Mouse (Mus musculus) lung, adult 2 months (tissue): ENCODE results near the gene Syngr4. TPM values are rescaled to one million over a fixed set of nuclear protein-coding genes. Genes with fewer than 3 reads are reported as not detected.
"Not testable (repeated sequence)": the region's sequence is repeated elsewhere in the genome, so short reads cannot be mapped to it uniquely, and the experiment has no call there.

Source experiments
- DNase-seq: peaks from one replicate; pipeline ENCODE4 v3.0.0; 2022
- H3K4me1 ChIP-seq: fragments of 200-500 bp; 2 replicates; pipeline ENCODE4 v1.6.1; 2011; ENCODE audit warnings: low read length; ENCODE audit not compliant: control insufficient read depth, insufficient read depth
- H3K4me3 ChIP-seq: fragments of 200-500 bp; replicated peaks from 2 replicates; pipeline ENCODE3; 2011; ENCODE audit warnings: low read depth, mild to moderate bottlenecking, control low read depth, low read length; ENCODE audit errors: extremely low read depth
- CTCF ChIP-seq: fragments of 200-500 bp; IDR thresholded peaks from 2 replicates; pipeline ENCODE4 v1.5.1; 2011; ENCODE audit warnings: mild to moderate bottlenecking, low read length, control low read depth; ENCODE audit not compliant: insufficient read depth
- POLR2A ChIP-seq: fragments of 200-500 bp; IDR thresholded peaks from 2 replicates; pipeline ENCODE4 v1.6.1; 2011; ENCODE audit warnings: low read depth, mild to moderate bottlenecking, control low read depth, low read length, borderline replicate concordance; ENCODE audit errors: extremely low read depth
- WGBS: fragments of 180-500 bp; shearing (Covaris S2); methylation state at CpG from one replicate; pipeline ENCODE4 v1.1.7; 2018; 5-methylcytosine and 5-hydroxymethylcytosine counted together
- polyA plus RNA-seq: library from polyadenylated mRNA; depleted of rRNA; stranded (reverse); fragments of >200 nt; gene quantifications from 2 replicates; pipeline ENCODE4 v1.2.3, GENCODE M21; 2012; rRNA removed

The Syngr4 gene
- polyA plus RNA-seq, result not detected in 2 replicates

- WGBS, result 1% methylated on average over 40 of the region's 40 CpGs
- DNase-seq, result peak; percentile 95
- H3K4me3 ChIP-seq, result peak within 1 kb of the TSS; percentile 69
- TF ChIP-seq POLR2A (peak; percentile 95; the same call in 1 of the 2 replicates), CTCF (no peak)
- H3K4me1 ChIP-seq, result 0 out of 2 replicates have a peak, but pooled peaks cover 3% of the 10 kb centered on the region
These were observed at the start of gene Syngr4, which contains the start of gene Tmem143 for GRCm38 (mm10) chr7:45896517-45897257. Gene Syngr4 (minus strand): TSS chr7:45896714. Gene Tmem143 (plus strand): TSS chr7:45896941.

DNA sequence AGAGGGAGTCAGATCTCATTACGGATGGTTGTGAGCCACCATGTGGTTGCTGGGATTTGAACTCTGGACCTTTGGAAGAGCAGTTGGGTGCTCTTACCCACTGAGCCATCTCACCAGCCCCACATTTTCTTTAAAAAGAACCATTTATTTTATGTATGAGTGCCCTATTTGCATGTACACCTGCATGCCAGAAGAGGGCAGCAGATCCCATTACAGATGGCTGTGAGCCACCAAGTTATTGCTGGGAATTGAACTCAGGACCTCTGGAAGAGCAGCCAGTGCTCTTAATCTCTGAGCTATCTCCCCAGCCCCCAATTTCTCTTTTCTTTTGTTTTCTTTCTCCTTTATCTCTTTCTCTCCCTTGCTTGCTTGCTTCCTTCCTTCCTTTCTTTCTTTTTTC lies 46.8 kb upstream of the Syngr4 start:
- H3K4me1 ChIP-seq, result not testable (repeated sequence)
- 48% methylated on average over 1 of the region's 1 CpGs for WGBS

GRCm38 (mm10) chr7:45941986-45942385 lies 45.5 kb upstream of the Syngr4 start:
- WGBS, result 76% methylated on average over 9 of the region's 9 CpGs

More for the DNA sequence above, 46.8 kb upstream of the Syngr4 start:
- H3K4me3 ChIP-seq, DNase-seq: not testable (repeated sequence)
- peak; percentile 10; the same call in 1 of the 2 replicates for TF ChIP-seq CTCF

GRCm38 (mm10) chr7:45939836-45940235 lies 43.3 kb upstream of the Syngr4 start:
- DNase-seq, result no peak
- 13% methylated on average over 2 of the region's 2 CpGs for WGBS
- H3K4me3 ChIP-seq, result no peak overlapping the region
- no peaks in the 10 kb centered on the region for H3K4me1 ChIP-seq
- TF ChIP-seq POLR2A, result no peak
- no peak for TF ChIP-seq CTCF

More at GRCm38 (mm10) chr7:45941986-45942385, 45.5 kb upstream of the Syngr4 start:
- H3K4me1 ChIP-seq, result no peaks in the 10 kb centered on the region
- no peak for TF ChIP-seq POLR2A
- no peak for TF ChIP-seq CTCF
- no peak for DNase-seq
- H3K4me3 ChIP-seq, result no peak overlapping the region

- TF ChIP-seq POLR2A, result no peak
- peak; percentile 90 for TF ChIP-seq CTCF
- DNase-seq, result no peak
- no peaks in the 10 kb centered on the region for H3K4me1 ChIP-seq
- WGBS, result 13% methylated on average over 7 of the region's 7 CpGs
- H3K4me3 ChIP-seq, result no peak overlapping the region
These were observed 38.6 kb upstream of the Syngr4 start for GRCm38 (mm10) chr7:45935114-45935513.

- DNase-seq, H3K4me3 ChIP-seq, H3K4me1 ChIP-seq: not testable (repeated sequence)
- 72% methylated on average over 12 of the region's 12 CpGs for WGBS
These were observed 37.3 kb upstream of the Syngr4 start for GRCm38 (mm10) chr7:45933766-45934165.

- TF ChIP-seq CTCF, result no peak
- H3K4me1 ChIP-seq, result no peaks in the 10 kb centered on the region
- H3K4me3 ChIP-seq, result no peak overlapping the region
- 95% methylated on average over 1 of the region's 1 CpGs for WGBS
- no peak for DNase-seq
These were observed 33.2 kb upstream of the Syngr4 start for GRCm38 (mm10) chr7:45929688-45930087.

DNA sequence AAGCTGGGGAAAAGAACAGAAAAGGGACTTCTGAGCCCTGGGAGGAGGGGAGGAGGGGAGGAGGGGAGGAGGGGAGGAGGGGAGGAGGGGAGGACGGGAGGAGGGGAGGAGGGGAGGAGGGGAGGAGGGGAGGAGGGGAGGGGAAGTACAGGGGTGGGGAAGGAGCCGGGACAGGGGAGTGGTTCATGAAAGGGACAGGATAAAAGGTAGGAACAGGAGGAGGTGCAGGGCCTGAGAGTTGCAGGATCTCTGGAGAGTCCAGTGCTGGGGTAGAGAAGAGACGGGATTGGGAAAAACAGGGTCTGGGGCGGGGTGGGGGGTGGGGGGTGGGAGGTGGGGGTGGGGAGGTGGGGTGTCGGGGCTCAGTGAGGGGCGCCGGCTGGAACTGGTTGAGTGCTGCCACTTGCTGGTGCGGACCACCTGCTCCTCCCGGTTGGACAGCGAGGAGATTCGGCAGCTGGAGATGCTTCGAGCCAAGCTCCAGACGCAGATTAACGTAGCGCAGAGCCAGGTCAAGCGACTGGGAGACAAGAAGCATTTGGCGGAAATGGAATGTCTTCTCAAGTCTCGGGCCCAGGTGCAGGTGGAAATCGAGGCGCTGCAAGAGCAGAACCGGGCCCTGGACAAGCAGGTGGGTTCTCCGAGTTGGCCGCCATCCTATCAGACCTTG lies 32.2 kb upstream of the Syngr4 start:
- DNase-seq, result no peak
- WGBS, result 23% methylated on average over 22 of the region's 23 CpGs

GRCm38 (mm10) chr7:45924429-45924816 lies 27.9 kb upstream of the Syngr4 start:
- Histone ChIP-seq H3K4me3 (peak overlapping the region; percentile 60), H3K4me1 (peaks cover 10% of the 10 kb centered on the region)
- TF ChIP-seq CTCF (no peak), POLR2A (no peak)
- DNase-seq, result no peak
- WGBS, result 23% methylated on average over 14 of the region's 14 CpGs

More for the DNA sequence above, 32.2 kb upstream of the Syngr4 start:
- TF ChIP-seq POLR2A (no peak), CTCF (no peak)
- H3K4me3 ChIP-seq, result no peak overlapping the region
- H3K4me1 ChIP-seq, result no peaks in the 10 kb centered on the region

DNA sequence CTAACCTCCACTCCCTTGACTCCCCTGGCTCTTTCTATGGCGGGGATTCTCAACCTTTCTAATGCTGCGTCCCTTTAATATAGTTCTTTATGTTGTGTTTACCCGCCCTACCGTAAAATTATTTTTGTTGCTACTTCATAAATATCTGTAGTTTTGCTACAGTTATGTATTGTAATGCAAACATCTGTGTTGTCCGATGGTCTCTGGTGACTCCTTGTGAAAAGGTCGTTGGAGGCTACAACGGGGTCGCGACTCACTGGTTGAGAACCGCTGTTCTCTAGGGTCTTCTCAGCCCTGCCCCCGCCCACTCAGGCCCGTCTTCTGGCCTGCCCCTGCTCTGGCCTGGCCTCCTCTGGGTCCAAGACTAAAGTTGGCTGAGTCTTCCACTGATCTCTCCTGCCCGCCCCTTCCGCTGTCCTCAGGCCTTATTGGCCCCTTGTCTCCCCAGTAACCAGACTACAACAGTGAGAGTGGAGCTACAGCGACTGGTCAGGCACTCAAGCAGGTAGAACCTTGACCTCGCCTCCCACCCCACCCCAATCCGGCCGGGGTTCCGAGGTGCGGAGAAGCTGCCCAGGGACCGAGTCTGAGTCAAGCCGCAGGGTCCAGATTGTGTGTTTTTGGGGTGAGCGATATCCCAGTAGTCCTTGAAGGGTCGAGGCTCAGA lies 27.4 kb upstream of the Syngr4 start, which contains the start of gene Ccdc114:
TSS of gene Ccdc114 (plus strand) at position 311 of the 667 bp plus-strand sequence.
- H3K4me1 ChIP-seq, result peaks cover 10% of the 10 kb centered on the region
- peak within 1 kb of the TSS; percentile 85 for H3K4me3 ChIP-seq
- peak; percentile 68 for DNase-seq
- TF ChIP-seq CTCF, result no peak
- peak; percentile 81; the same call in 1 of the 2 replicates for TF ChIP-seq POLR2A
- WGBS, result 9% methylated on average over 24 of the region's 24 CpGs
